Mouse (Mus musculus): ENCODE measurements at regions not wholly inside any gene's neighbourhood (a gene's known extent, or its start where the extent isn't known, plus 50 kb on each side); places are given as distances from the start of the nearest gene placed in this dataset.

DNA sequence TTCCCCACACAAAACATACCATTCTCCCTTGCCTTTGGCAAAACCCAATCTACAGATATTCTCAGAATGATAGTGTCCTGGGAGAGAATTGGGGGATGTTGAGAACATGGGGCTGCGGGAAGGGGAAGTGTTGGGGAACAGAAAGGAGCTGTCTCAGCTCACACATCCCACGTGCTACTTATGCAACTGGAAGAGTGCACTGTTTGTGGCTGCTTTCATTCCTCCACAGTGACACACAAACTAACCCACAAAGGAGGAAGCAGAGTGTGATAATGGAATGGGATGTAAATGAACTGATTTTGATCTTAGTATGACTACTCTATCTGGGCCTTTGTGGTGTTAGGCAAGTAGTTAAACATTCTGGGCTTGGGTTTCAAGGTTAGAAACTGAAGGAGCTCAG lies 317.3 kb upstream of the Epha4 start:
- Histone ChIP-seq H3K27me3 (no peaks in the 10 kb centered on the region), H3K4me3 (no peak overlapping the region), H3K27ac (replicated peaks) (no peak overlapping the region), H3K4me1 (no peaks in the 10 kb centered on the region), H3K9ac (replicated peaks) (no peak overlapping the region), H3K4me2 (replicated peaks) (no peak overlapping the region), H3K9me3 (no peaks in the 10 kb centered on the region), H3K36me3 (no peaks in the 10 kb centered on the region)
- WGBS = 64% methylated on average over 2 of the region's 2 CpGs
- no peak for ATAC-seq (ENCODE audit: low FRiP score, low read depth)

DNA sequence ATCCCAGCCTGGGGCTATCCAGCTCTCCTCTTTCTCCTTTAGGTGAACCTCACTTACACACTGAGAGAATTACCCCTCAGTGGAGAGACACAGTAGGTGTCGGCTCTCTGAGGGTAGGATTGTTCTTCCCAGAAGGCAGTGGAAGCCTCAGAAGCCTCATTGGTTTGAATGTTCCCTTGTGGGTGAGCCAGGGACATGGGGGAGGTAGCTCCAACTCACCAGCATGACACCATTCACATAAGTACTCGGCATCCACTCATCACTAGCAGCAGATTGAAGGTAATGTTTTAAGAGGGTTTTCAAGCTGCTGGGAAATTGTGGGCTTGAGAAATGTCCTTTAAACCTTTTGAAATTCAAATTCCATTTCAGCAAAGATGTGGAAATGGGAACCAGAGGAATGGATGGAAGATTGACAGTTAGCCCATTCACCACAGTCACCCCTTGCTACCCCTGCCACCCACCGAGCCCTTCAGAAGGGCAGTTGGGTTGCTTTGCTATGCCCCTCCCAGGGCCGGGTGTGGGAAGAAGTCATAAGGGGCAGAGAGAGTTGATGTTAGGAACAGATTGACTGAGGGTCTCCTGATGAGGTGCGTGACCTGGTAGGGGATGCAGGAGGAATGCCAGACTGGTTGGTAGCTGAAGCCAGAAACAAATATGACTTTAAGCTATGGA lies 310.0 kb upstream of the Epha4 start:
- Histone ChIP-seq H3K4me2 (replicated peaks) (no peak overlapping the region; the same call in 1 of the 2 replicates), H3K4me3 (no peak overlapping the region), H3K4me1 (peaks cover 23% of the 10 kb centered on the region), H3K27ac (replicated peaks) (no peak overlapping the region; the same call in 1 of the 2 replicates), H3K27me3 (no peaks in the 10 kb centered on the region), H3K36me3 (no peaks in the 10 kb centered on the region), H3K9me3 (no peaks in the 10 kb centered on the region), H3K9ac (replicated peaks) (no peak overlapping the region)
- 51% methylated on average over 5 of the region's 5 CpGs for WGBS
- ATAC-seq (ENCODE audit: low FRiP score, low read depth) = peak; percentile 34; the same call in 1 of the 2 replicates

DNA sequence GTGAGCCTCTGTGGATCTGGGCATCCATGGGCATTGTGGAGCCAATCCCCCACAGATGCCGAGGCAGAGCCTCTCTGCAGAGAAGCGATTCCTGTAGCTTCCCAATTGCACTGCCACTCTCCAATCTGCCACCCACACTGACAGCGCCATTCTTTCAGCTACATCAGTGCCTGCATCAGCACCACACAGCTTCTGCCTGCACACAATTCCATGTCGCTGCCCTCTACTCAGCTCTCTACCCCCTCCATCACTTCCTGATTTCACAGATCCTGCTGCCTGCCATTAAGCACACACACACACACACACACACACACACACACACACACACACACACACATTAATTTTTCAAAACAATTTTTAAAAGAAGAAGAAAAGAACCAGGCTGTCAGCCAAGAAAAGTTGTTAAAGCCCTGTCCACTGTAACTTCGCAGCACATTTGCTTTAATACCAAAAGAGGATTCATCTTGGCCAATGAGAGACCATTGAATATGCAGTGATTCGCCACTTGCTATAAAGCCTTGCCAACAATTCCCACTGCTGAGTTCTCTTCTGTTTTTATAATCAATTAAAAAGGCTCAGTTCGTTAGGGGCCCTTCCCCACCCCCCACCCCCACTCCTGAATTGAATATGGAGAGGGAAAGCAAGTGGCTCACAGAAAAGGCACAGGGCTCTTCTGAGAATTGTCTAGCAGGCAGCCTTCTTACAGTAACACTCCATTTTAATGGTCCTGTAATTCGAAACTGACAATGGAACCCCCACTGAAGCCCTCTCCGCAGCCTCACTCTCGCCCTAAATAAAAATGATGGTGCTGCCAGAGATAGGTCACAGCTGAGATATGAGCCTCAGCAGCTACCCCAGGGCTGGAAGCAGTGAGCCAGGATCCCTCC lies 309.2 kb upstream of the Epha4 start:
- H3K27me3 ChIP-seq = no peaks in the 10 kb centered on the region
- no peak for ATAC-seq (ENCODE audit: low FRiP score, low read depth)
- H3K9ac ChIP-seq (replicated peaks) = no peak overlapping the region
- H3K27ac ChIP-seq (replicated peaks) = no peak overlapping the region; the same call in none of the 2 replicates
- H3K4me3 ChIP-seq = no peak overlapping the region
- H3K36me3 ChIP-seq = no peaks in the 10 kb centered on the region
- peak overlapping the region; percentile 29 for H3K4me2 ChIP-seq (replicated peaks)
- H3K4me1 ChIP-seq = peaks cover 23% of the 10 kb centered on the region
- 39% methylated on average over 10 of the region's 10 CpGs for WGBS
- H3K9me3 ChIP-seq = no peaks in the 10 kb centered on the region

DNA sequence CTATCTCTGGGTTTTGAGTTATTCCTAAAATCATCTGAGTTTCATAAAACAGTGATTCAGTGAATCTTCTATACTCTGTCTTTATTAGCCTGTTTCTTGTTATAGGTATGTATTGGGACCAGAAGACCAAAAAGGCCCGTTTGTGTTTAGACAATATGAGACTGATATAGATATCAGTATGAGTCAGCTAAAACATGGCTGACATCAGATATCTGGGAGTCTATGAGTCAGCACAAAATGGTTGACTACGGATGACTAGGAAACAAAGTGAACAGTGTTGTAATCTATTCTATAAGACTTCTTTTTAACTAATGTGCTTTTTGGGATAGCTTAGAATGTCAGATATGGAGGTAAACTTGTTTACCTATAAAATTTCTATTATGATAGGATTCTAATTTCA lies 305.2 kb upstream of the Epha4 start:
- no peak overlapping the region for H3K4me3 ChIP-seq
- H3K27ac ChIP-seq (replicated peaks) = no peak overlapping the region
- H3K9ac ChIP-seq (replicated peaks) = no peak overlapping the region
- H3K4me2 ChIP-seq (replicated peaks) = no peak overlapping the region
- no peak for ATAC-seq (ENCODE audit: low FRiP score, low read depth)
- no peaks in the 10 kb centered on the region for H3K36me3 ChIP-seq
- no peaks in the 10 kb centered on the region for H3K9me3 ChIP-seq
- H3K4me1 ChIP-seq = peaks cover 21% of the 10 kb centered on the region
- WGBS = 87% methylated on average over 2 of the region's 2 CpGs
- no peaks in the 10 kb centered on the region for H3K27me3 ChIP-seq

DNA sequence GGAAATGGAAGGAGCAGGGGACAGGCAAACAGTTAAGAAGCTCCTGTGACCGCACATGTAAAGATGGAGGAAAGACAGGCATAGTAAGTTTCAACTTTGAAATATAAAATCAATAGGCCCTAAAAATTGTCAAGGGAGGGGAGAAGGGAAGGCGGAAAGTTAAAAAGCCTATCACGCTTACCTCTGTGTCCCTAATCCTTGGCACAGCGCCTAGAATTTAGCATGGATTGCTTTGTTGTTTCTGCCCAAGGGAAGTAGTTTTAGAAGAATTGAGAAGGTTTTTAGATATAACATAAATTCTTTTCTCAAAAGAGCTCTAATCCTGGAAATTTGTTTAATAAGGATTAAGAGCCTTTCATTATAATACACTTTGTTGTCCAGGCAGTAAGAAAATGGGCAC lies 300.6 kb upstream of the Epha4 start:
- Histone ChIP-seq H3K36me3 (no peaks in the 10 kb centered on the region), H3K27ac (replicated peaks) (no peak overlapping the region), H3K4me3 (no peak overlapping the region), H3K4me1 (peaks cover 6% of the 10 kb centered on the region), H3K27me3 (no peaks in the 10 kb centered on the region), H3K9me3 (no peaks in the 10 kb centered on the region), H3K4me2 (replicated peaks) (no peak overlapping the region), H3K9ac (replicated peaks) (no peak overlapping the region)
- WGBS = 77% methylated on average over 4 of the region's 4 CpGs
- no peak for ATAC-seq (ENCODE audit: low FRiP score, low read depth)

DNA sequence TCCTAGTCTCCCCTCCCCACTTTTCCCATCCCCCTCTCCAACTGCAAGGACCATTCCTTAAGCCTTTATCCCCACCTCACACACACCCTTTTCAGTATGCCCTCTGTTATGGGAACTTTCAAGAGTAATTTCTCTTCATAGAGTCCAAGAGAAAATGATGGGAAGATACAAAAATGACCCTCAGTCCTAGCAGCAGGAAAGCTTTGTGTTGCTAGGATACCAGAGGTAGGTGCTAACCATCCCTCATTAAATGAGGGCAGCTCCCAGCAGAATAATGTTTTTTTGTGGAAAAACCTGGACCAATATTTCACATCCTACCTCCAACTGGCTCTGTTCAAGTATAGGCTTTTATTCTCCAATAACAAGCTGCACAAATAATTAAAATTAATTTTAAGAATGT lies 296.7 kb upstream of the Epha4 start:
- Histone ChIP-seq H3K4me3 (no peak overlapping the region), H3K27me3 (no peaks in the 10 kb centered on the region), H3K9ac (replicated peaks) (no peak overlapping the region), H3K9me3 (no peaks in the 10 kb centered on the region), H3K27ac (replicated peaks) (no peak overlapping the region), H3K36me3 (no peaks in the 10 kb centered on the region), H3K4me1 (peaks cover 6% of the 10 kb centered on the region), H3K4me2 (replicated peaks) (no peak overlapping the region)
- no peak for ATAC-seq (ENCODE audit: low FRiP score, low read depth)

DNA sequence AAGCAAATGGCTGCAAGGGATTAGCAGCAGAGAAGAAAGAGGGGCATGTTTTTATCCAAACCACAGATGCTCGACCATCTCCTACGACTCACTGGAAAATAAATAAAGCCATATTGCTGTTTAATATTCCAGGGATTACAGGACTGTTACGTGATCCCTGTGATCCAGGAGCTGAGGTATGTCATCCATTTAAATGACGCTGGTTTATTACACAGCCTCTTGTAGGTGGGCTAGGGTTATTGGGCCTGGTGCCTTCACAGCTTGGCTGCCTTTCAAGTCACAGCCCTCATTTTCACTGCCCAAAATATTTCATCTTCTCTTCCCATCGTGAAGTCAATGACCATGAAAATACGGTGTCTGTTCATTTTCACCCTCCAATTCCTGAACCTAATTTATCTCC lies 276.1 kb upstream of the Epha4 start:
- H3K9me3 ChIP-seq = no peaks in the 10 kb centered on the region
- 73% methylated on average over 6 of the region's 6 CpGs for WGBS
- no peak overlapping the region for H3K4me3 ChIP-seq
- no peak overlapping the region for H3K27ac ChIP-seq (replicated peaks)
- H3K4me2 ChIP-seq (replicated peaks) = no peak overlapping the region
- H3K4me1 ChIP-seq = no peaks in the 10 kb centered on the region
- ATAC-seq (ENCODE audit: low FRiP score, low read depth) = no peak
- H3K36me3 ChIP-seq = no peaks in the 10 kb centered on the region
- H3K9ac ChIP-seq (replicated peaks) = no peak overlapping the region
- no peaks in the 10 kb centered on the region for H3K27me3 ChIP-seq

DNA sequence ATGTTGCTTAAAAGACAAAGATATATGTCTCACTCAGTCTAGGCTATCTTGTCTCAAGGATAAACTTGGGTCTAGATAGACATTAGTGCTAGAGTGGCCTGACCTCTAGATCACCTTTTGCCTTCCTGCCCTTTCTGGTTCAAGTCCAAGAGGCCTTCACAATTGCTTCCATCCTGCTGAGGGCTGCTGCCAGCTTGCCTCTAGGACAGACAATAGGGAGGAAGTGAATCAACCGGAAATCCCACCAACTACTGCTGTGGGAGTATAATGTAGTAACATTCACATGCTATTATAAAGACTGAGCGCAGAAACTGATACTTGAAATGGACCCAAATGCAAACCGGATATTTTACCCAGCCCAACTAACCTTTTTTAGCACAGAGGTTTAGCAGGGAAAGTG lies 239.4 kb upstream of the Epha4 start:
- 86% methylated on average over 3 of the region's 3 CpGs for WGBS

DNA sequence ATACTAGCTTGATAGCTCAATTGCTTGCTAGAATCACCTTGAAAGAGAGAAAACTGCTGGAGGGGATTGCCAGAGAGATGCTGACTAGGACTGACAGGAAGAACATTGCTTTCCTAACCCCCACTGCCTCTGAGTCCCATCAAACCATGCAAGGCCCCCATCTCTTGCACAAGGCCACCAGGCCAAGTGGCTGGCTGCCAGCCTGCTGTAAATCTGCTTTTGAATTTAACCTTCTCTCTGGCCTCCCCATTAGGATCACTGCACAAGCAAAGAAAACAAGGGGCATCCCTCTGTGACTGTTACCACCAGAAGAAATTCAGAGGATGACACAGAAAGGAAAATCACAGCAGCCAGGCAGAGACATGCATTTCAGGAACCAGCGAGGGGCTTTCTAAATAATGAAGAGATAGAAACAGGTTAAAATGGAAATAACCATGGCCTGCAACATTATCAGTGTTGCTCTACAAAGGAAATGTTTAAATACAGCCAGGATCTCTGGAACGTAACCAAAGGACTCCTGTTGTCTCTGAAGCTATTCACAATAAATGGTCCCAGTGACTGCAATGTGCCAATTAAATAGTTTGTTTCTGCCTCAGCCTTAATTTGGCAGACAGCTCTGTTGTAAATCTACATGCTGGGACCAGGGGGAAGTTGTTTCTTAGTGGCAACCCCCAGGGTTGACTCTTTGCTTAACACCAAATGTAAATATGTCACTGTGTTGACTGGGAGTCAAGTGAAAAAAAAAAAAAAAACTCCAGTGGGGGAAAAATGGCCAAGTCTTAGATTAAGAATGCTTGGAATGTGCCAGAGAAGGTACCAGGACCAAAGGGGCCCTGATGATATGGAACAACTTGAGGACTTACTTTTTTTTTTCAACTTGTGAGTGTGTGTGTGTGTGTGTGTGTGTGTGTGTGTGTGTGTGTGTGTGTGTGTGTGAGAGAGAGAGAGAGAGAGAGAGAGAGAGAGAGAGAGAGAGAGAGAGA lies 233.9 kb upstream of the Epha4 start:
- WGBS = 65% methylated on average over 2 of the region's 2 CpGs
- peaks cover 6% of the 10 kb centered on the region; the same call in 1 of the 2 replicates for H3K4me1 ChIP-seq
- H3K9ac ChIP-seq (replicated peaks) = no peak overlapping the region
- no peak overlapping the region for H3K4me3 ChIP-seq
- no peak overlapping the region for H3K4me2 ChIP-seq (replicated peaks)
- no peaks in the 10 kb centered on the region for H3K36me3 ChIP-seq
- ATAC-seq (ENCODE audit: low FRiP score, low read depth) = no peak
- no peak overlapping the region for H3K27ac ChIP-seq (replicated peaks)
- no peaks in the 10 kb centered on the region for H3K27me3 ChIP-seq
- H3K9me3 ChIP-seq = no peaks in the 10 kb centered on the region

More for the DNA sequence above, 239.4 kb upstream of the Epha4 start:
- no peak for ATAC-seq (ENCODE audit: low FRiP score, low read depth)
- Histone ChIP-seq H3K9me3 (0 out of 2 replicates have a peak, but pooled peaks cover 3% of the 10 kb centered on the region), H3K4me3 (no peak overlapping the region), H3K27me3 (no peaks in the 10 kb centered on the region), H3K4me1 (no peaks in the 10 kb centered on the region), H3K36me3 (no peaks in the 10 kb centered on the region), H3K27ac (replicated peaks) (no peak overlapping the region), H3K9ac (replicated peaks) (no peak overlapping the region), H3K4me2 (replicated peaks) (no peak overlapping the region)

DNA sequence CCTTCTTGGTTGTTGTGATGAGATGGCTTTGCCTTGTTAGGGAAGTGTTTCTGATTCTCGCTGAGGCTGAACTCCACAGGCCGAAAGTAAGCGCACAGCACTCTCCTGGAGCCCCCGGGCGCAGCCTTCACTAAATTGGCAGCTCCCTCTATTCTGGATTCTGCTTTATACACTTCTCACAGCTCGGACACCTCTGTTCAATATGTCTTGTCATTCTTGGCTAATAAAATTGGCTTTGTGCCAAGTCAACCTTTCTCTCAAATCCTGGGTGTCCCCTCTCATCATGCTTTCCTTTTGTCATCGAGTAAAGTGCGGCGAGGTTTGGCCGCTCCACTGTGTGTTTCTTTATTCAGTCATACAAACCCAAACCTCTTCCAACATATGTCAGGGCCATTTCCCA lies 217.2 kb upstream of the Epha4 start:
- H3K9ac ChIP-seq (replicated peaks) = no peak overlapping the region
- ATAC-seq (ENCODE audit: low FRiP score, low read depth) = no peak
- no peak overlapping the region for H3K4me2 ChIP-seq (replicated peaks)
- no peaks in the 10 kb centered on the region for H3K4me1 ChIP-seq
- H3K27me3 ChIP-seq = no peaks in the 10 kb centered on the region
- WGBS = 79% methylated on average over 10 of the region's 10 CpGs
- no peaks in the 10 kb centered on the region for H3K36me3 ChIP-seq
- H3K9me3 ChIP-seq = no peaks in the 10 kb centered on the region
- H3K4me3 ChIP-seq = no peak overlapping the region
- no peak overlapping the region for H3K27ac ChIP-seq (replicated peaks)

DNA sequence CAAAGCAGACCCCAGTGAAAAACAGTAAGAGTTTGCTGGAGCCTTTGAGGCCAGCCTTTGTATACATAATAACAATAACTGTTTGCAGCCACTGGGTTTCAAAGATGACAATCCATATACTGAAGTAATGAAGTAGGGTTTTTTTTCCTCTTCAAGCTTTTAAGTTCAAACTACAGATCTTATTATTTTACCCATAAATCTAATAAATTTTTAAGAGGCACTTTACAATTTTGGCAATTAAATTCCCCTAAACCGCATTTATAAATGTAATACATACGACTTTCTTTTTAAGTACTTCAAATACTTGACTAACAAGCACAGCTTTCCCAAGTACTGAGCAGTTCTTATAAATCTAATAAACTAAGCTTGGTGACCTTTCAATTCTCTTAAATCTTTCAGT lies 212.7 kb upstream of the Epha4 start:
- ATAC-seq (ENCODE audit: low FRiP score, low read depth) = no peak
- no peak overlapping the region for H3K4me2 ChIP-seq (replicated peaks)
- 97% methylated on average over 2 of the region's 2 CpGs for WGBS
- H3K27me3 ChIP-seq = no peaks in the 10 kb centered on the region
- no peak overlapping the region for H3K27ac ChIP-seq (replicated peaks)
- H3K4me3 ChIP-seq = no peak overlapping the region
- H3K9me3 ChIP-seq = no peaks in the 10 kb centered on the region
- H3K9ac ChIP-seq (replicated peaks) = no peak overlapping the region
- no peaks in the 10 kb centered on the region for H3K4me1 ChIP-seq
- H3K36me3 ChIP-seq = no peaks in the 10 kb centered on the region

All from midbrain, embryonic 12.5 days (tissue).